Mouse (Mus musculus): ENCODE measurements at regions not wholly inside any gene's neighbourhood (a gene's known extent, or its start where the extent isn't known, plus 50 kb on each side); places are given as distances from the start of the nearest gene placed in this dataset.

DNA sequence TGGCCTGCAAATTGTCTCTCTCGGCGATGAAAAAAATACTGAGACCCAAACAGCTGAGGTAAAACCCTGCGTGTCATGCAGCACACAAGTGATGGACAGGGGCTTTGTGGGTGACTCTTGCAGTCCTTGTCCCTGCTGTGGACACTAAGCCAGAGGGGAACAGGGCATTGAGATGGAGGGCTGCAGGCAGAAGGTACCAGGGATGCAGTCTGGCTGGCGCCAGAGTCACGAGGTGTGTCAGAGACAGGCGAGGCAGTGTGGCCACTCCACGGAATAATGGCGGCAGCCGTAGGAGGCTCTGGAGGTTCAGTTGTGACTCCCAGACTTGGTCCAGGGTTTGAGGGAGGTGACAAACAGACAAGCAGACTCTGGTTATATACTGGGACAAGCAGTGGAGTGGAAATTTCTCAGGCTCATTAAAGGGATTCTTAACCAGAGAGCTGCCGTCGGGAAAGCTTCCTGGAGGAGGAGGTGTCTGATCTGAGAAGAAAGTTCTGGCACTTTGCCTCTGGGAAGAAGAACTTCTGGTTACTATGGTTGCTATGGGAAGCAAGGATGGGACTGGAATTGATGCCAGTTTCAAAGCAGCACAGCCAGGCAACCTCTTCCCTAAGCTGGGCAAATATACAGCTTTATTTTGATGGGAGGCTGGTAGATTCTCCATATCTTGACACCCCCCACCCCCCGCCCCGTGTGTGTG lies 352.8 kb downstream of the Ptpru start:
- DNase-seq (ENCODE audit: low read depth, low spot score), result no peak

DNA sequence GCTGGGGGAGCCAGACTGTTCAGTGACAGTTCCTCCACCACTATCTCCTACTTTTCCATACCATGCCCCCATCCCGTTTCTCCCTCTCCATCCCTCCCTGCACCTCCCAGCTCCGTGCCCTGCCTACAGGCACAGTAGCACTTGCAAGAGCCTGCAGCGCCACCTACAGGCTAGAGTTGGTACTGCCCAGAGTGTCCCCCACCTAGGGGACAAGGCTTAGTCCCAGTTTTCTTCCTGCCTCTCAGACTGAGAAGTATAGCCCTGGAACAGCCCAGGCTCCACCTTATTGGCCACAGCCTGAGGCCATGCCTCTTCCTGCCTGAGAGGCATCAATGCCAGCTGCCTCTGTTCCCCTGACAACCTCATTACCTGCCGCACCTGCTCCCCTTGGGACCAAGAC lies 351.3 kb downstream of the Ptpru start:
- DNase-seq (ENCODE audit: low read depth, low spot score), result peak; percentile 49

DNA sequence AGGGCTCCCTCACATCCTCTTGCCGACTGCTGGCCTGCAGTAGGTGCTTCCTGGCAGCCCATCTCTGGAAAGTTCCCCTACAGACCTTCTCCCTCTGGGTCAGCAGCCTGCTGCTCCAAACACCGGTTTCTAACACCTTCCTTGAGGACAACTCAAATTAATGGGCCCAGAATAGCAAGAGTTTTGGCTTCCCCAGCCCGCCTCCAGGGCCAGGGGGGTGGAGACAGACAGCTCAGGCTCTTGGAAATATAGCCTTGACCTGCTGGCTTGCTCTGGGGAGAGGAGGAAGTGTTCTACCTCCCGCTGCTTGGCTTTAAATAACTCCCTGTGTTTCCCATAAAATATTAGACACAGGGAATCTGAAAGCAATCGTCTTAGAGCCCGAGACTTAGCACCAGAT lies 349.8 kb downstream of the Ptpru start:
- no peak for DNase-seq (ENCODE audit: low read depth, low spot score)

DNA sequence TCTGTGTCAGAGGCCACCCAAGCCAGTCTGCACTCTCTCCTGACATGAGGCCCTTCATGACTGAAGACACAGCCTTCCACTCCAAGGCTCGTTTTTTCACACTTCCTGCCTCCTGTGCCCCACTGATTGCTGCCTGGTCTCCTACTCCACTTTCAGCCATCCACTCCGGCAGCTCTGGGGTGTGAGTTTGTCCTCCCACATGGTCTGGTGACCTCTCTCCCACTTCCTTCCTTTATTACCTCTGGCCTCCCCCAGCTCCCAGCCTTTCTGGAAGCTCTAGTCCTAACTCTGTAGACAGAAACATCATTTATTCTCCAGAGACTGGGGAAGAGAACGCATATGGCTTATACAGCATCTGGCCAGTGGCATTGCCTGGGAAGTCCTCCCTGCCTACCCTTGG lies 349.0 kb downstream of the Ptpru start:
- DNase-seq (ENCODE audit: low read depth, low spot score), result no peak

DNA sequence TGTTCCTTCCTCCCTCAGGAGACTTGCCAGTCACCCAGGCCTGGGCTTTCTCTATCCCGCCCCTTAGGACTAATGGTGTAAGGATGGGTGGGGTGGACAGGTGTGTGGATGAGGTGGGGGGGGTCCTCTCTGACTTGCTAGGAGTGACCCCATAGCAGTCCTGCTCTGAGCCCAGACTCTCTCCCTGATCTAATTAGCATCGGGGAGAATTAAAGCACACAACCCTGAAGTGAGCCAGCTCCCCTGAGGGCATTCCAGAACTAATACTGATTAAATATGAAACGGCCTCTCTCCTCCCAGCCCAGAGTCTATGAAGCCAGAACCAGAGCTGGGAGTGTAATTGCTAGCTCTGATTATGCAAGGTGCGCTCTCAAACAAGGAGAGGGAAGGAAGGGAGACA lies 346.1 kb downstream of the Ptpru start:
- DNase-seq (ENCODE audit: low read depth, low spot score), result no peak

DNA sequence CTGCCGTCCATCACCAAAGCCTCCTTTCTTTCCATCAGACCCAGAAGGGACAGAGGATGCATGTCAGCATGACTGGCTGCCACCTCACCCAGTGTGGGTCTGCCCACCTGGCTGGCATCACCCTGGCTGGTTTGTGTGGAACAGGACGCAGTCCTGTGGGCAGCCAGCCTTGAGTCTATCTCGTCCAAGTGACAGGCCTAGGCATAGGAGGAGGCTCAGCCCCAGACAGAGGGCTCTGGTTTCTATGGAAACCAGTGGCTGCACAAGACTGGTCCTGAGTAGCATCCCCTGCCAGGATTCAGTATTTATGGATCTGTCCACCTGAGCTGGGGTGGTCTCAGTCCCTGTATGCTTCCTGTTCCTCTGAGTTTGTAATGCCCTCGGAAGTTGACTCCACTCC lies 344.4 kb downstream of the Ptpru start:
- DNase-seq (ENCODE audit: low read depth, low spot score), result no peak

DNA sequence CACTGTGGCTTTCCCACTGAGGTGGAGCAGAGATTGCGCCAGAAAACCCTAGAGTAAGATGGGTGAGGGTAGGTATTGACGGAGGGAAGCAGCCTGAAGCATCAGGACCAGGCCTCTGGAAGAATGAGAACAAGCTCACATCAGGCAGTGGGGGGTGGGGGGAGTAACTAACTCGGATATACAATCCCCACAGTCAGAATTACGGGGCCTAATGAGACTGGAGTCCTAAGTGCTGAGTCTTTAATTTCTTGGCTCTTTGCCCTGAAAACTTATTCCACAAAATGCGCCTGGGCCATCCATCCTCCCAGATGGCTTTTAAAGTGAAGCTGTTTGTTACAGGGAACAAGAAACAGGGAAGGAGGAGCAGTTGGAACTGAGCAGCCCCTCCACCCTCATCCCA lies 341.2 kb downstream of the Ptpru start:
- DNase-seq (ENCODE audit: low read depth, low spot score), result no peak

DNA sequence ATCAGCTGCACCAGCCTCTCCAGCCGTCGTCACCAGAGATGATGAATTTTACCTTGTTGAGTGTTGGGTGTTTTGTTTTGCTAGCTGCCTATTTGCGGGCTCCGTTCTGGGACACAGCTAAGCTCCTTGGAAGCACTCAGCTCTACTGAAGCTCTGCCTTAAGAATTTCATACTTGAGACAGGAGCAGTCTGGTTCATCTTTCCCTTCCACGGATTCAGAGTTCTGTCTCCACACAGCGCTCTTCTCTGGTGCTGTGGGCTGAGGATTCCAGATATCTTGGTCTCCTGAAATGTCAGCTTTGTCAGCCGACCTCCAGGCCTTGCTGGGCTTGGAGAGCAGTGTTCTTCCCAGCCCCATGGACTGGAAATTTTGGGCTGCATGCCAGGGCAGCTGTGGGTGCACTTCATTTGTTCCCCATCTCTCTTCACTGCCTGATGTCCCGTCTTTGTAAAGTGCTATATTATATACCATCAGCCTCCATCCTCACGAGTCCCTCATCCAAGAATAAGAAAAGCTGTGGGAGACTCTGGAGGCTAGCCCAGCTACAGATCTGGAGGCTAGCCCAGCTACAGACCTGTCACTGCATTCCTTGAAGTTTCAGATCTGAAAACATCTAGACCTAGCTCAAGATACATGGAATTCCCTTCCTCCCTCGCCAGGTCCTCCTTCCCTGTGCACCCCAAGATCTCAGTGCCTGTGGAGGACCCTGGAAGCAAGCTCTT lies 337.0 kb downstream of the Ptpru start:
- DNase-seq (ENCODE audit: low read depth, low spot score), result no peak

DNA sequence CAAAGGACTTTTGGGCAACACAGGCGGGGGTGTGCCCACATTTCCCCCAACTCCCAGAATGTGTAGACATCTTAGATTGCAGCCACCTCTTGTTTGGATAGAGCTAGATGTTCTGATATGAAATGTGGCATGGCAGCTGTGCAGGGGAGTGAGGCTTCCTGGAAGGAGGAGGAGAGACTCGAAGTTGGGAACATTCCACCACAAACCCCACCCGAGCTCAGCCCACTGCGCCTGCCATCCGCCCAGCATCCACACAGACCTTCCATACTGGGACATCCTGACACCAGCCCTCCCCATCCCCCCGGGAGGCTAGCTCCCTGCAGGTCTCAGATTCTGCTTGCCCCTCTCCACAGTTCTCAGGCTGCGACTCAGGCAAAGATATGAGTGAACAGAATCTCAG lies 329.9 kb downstream of the Ptpru start:
- DNase-seq (ENCODE audit: low read depth, low spot score), result no peak

DNA sequence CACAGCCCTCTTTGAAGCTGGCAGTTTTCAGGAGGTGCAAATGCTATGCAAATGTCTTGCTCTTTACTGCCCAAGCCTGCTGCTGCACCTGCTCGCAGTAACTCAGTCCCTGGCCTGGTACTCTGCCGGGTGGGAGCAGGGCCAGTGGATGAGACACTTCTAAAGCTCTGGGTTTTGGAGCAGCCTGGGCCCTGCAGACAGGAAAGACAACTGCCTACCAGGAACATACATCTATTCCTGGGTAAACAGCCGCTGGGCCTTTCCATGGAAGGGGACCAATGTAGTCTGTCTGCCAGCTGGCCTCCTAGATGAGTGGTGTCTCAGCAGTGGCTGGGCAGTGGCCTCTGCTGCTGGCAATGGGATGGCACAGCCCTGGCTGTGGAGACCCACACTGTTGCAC lies 326.5 kb downstream of the Ptpru start:
- no peak for DNase-seq (ENCODE audit: low read depth, low spot score)

DNA sequence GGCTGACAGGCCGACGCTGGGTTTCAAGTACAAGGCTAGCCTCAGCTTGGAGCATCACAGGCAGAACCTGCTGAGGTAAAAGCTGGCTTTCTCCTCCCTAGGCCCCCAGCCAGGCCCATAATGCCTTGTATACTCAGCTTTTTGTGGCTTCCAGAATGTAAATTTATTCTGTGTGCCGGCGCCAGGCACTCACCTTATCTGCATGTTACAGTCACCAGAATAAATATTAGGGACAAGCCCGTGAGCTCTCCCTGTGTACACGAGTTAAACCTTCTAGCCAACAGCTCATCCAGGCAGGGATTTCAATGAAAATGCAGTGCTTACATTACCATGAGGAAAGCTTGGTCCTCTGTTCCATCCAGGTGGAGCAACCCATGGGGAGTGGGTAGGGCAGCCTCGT lies 325.3 kb downstream of the Ptpru start:
- no peak for DNase-seq (ENCODE audit: low read depth, low spot score)

DNA sequence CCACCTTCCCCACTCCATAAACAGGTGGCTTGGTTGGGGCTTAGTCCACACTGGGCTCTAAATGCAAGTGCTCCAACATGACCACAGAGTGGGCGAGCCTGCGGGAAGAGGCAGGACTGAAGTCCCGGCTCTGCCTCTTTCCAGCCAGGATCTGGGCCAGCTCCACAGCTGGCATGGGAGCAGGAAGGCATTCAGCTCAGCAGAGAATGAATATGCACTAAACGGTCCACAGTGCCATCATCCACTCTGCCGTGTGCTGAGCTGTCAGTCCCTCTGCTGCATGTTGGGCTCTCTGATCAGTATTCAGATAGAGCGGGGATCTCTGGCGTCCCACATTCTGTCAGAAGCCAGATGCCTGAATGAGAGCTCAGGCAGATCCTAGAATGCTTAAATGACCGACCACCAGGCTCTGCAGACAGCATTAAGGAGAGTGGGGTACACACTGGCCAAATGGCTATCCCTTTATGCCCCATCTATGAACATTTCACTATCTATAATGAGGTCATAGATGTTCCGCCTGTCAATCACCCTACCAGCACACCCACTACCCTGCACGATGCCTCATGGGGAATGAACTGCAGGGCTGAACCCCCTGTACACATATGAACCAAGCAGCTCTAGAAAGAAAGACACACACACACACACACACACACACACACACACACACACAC lies 317.3 kb downstream of the Ptpru start:
- DNase-seq (ENCODE audit: low read depth, low spot score), result no peak

DNA sequence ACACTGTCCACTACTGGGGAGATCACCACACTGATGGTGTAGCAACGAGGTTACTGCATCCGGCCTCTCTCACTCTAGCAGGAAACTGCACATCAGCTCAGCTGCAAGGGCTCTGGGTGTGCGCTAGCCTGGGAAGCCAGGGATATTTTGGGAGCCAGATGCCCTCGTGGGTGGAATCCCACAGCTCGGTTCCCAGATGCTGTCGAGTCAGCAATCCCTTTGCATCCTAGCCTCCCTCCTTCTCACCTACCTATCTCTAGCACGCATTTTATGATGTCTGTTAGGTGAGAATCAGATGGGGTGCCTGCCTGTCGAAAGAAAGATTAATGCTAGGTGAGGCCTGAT lies 316.8 kb downstream of the Ptpru start:
- no peak for DNase-seq (ENCODE audit: low read depth, low spot score)

DNA sequence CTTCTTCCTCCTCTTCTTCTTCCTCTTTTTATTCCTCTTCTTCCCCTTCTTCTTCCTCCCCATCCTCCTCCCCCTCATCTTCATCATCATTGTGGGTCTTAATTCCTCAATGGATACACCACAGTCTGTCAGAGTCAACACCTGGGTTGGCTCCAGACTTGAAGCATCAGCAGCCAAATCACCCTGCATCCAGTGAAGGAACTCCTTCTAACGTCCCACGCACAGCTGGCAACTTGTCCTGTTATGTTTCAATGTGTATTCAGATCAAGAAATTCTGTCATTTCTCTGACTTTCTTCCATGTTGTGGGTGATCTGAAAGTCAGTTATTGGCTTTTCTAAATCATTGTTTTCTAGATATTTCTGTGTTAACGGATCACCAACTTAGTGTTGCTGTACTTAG lies 312.9 kb downstream of the Ptpru start:
- no peak for DNase-seq (ENCODE audit: low read depth, low spot score)

DNA sequence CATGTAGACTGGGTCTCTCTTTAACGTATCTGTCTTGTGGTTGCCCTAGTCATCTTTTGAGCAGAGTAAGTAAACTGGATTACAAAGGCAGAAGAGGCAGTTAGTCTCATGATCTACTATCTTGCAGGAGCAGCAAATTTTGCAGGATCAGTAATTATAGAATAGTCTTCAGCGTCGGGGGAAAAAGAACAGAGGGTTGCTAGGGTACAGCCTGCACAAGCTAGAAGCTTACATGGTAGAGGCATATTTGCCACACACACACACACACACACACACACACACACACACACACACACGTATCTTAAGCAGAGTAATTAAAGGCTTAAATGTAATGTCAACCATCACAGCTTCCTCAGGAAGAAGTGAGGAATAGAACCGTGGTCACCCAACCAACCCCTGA lies 307.6 kb downstream of the Ptpru start:
- DNase-seq (ENCODE audit: low read depth, low spot score), result no peak

DNA sequence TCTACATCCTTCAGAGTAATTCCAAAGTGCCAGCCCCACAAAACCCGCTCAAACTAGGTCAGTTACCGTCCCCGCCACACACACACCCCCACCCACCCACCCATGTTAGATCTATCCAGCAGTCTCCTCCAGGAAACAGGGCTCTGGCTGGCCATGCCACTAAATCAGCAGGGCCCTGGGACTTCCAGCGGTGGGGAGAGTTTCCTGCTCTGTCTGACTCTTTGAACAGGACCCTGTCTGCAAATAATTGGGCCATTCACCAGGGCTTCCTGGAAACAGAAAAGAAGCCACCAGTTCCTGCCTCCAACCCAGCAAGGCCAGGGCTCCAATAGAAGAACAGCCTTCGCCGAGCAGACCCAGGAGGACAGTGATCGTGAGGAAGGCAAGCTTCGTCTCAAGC lies 307.1 kb downstream of the Ptpru start:
- DNase-seq (ENCODE audit: low read depth, low spot score), result no peak

DNA sequence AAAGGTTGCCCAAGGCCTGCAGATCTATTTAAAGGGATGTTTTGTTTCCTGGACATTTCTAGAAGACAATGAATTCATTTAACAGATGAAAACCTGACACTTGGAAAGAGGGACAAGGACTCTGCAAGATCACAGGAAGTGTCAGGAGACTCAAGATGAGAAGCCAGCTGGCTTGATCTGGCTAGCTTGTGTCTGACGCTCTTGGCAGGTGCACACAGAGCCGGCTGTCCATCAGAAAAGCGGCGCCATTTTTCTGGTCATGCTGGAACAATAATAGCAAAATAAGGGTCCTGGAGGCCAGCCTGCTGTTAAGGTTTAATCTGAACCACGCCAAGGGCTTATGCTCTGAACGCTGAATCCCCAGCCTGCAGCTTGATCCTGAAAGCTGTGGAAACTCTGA lies 303.3 kb downstream of the Ptpru start:
- DNase-seq (ENCODE audit: low read depth, low spot score), result no peak

DNA sequence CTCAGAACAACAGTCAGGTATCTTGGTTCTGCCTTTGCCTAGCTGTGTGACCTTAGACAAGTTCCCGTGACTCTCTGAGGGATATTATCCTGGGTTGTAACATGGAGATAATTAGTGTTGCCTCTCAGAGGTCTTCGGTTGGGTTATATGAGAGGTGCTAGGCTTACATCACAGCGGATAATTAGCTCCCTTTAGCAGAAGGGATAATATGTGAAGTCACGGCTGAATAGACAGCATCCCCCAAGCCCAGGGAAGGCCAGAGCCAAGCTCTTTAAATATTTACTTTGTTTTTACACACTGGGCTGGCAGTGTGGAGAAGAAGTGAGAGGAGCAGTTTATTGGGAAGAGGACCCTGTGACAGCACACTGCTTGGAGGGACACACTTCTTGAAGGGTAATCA lies 299.9 kb downstream of the Ptpru start:
- no peak for DNase-seq (ENCODE audit: low read depth, low spot score)

DNA sequence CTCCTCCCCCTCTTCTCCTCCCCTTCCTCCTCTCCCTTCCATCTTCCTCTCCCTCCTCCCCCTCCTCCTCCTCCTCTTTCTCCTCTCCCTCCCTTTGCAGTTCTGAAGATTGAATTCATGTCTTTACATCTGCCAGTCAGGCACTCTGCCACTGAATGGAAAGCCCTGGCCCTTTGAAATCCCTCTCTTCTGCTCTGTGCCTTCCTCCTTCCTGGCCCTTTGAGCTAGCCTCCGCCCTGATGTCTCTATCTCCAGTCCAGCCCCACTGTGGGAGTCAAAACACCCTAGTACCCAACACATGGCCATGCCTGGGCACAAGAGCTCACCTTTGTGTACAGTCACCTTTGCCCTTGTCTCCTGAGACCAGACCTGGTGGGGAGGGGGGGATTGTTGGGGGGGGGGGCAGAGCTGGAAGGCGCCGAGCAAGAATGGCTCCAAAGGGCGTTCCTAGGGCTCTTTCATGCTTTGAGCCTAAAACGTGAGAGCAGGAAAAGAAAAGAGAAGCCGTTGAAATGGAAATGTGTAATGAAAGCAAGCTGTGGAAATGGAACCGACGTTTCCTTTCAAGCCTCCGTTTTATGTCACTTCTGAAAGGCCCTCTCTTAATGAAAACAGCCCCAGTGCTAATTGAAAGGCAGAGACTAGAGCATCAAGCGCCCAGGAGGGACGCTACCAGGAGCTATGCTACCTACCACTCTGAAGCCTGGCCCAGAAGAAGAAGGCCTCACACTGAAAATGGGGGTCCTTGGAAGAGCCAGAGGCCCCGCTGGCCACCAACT lies 291.5 kb downstream of the Ptpru start:
- no peak for DNase-seq (ENCODE audit: low read depth, low spot score)

DNA sequence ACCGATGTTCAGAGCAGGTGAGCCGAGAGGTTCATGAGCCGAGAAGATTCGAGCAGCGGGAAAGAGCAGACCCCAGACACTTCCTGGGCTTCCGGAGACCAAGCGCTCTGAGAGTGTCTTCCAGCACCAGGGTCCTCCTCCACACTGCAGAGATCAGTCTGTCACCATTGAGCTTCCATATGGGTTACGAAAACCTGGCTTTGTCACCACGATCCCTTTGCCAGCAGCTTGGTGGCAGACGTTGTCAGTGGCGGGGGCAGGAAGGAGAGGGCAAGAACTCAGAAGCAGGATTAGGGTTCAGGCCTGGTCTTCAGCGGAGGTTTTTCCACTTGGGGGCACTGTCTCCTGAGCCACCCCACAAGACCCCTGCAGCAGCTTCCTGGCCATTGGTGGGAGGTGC lies 288.5 kb downstream of the Ptpru start:
- no peak for DNase-seq (ENCODE audit: low read depth, low spot score)

DNA sequence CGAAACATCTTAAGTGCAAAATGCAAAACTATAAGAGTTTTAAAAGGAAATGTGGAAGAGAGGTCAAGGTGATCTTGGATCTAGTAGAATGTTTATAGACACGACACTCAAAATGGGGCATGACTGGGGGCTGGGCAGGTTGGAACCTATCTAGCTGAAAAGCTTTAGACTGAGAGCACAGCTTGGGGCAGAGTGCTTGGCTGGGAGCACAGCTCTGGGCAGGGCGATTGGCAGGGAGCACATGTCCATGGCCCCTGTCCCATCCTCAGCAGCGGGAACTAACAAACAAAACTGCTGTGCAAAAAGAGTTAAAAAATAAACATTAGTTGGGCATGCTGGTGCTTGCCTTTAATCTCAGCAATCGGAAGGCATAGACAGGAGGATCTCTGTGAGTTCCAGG lies 279.6 kb downstream of the Ptpru start:
- no peak for DNase-seq (ENCODE audit: low read depth, low spot score)

DNA sequence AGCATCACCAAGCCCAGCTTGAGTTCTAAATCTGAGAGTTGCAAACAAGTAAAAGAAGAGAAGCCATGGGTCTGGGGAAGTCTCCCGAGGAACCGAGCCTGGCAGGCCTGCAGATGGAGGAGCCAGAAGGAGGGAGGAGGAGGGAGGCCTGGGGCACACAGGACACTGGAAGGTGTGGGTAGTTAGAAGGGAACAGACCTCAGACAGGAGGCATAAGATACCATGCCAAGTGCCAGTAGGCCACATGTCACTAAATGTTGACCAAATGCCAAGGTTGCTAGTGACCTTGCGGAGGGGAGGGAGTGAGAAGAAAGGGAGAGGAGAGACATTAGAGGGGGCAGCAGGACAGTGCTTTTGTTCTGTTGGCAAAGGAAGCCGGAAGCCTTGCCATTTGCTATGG lies 274.2 kb downstream of the Ptpru start:
- no peak for DNase-seq (ENCODE audit: low read depth, low spot score)
